Mouse (Mus musculus) ES-E14 (cell line): Measurements from ENCODE around the gene Pygm. TPM values are rescaled to one million over a fixed set of nuclear protein-coding genes. Genes with fewer than 3 reads are reported as not detected.

Experiments
- DNase-seq: peaks from one replicate; pipeline ENCODE4 v3.0.0-alpha.2; 2013; ENCODE audit warnings: low read depth, low spot score
- H3K27ac ChIP-seq: 2 replicates; pipeline ENCODE4 v1.5.1; 2012; ENCODE audit warnings: low read depth, mild to moderate bottlenecking, low read length, moderate library complexity, mixed read lengths; ENCODE audit not compliant: poor library complexity, insufficient read depth, severe bottlenecking
- H3K36me3 ChIP-seq: 2 replicates; pipeline ENCODE4 v1.6.1; 2012; ENCODE audit warnings: mild to moderate bottlenecking, low read length, moderate library complexity, mixed read lengths; ENCODE audit not compliant: control insufficient read depth, poor library complexity, insufficient read depth, severe bottlenecking
- H3K4me1 ChIP-seq, 2 experiments: fragments of 150-350 bp in 1 of 2; sonication (generic) in 1 of 2; 2 replicates each; pipeline ENCODE4 v1.6.1; 2012; ENCODE audit warnings: low read length in 2 of 2, mild to moderate bottlenecking in 1 of 2, mixed read lengths in 1 of 2; ENCODE audit not compliant: control insufficient read depth in 2 of 2, insufficient read depth in 2 of 2, poor library complexity in 1 of 2
- H3K4me3 ChIP-seq, 2 experiments: fragments of 150-350 bp in 1 of 2; sonication (generic) in 1 of 2; 2 replicates each; pipeline ENCODE4 v1.5.1; 2012; ENCODE audit warnings: low read length in 2 of 2, low read depth in 1 of 2, mild to moderate bottlenecking in 1 of 2, mixed read lengths in 1 of 2; ENCODE audit not compliant: insufficient read depth in 1 of 2, poor library complexity in 1 of 2, severe bottlenecking in 1 of 2
- H3K9ac ChIP-seq: 2 replicates; pipeline ENCODE4 v1.6.1; 2012; ENCODE audit warnings: low read depth, mild to moderate bottlenecking, low read length, mixed read lengths; ENCODE audit not compliant: poor library complexity, insufficient read depth, severe bottlenecking
- H3K9me3 ChIP-seq: fragments of 150-350 bp; sonication (generic); 2 replicates; pipeline ENCODE4 v1.6.1; 2012; ENCODE audit warnings: low read depth, mild to moderate bottlenecking, low read length; ENCODE audit not compliant: control insufficient read depth, insufficient read depth
- CHD2 ChIP-seq: IDR thresholded peaks from 2 replicates; pipeline ENCODE4 v1.6.1; 2014; ENCODE audit warnings: mild to moderate bottlenecking, low read depth, low read length, inconsistent platforms
- HCFC1 ChIP-seq: IDR thresholded peaks from 2 replicates; pipeline ENCODE4 v1.6.1; 2012; ENCODE audit warnings: low read length, inconsistent platforms, borderline replicate concordance; ENCODE audit not compliant: insufficient read depth
- MAFK ChIP-seq: IDR thresholded peaks from 2 replicates; pipeline ENCODE4 v1.6.1; 2014; ENCODE audit warnings: mild to moderate bottlenecking, low read depth, low read length, inconsistent platforms; ENCODE audit not compliant: insufficient read depth
- ZC3H11A ChIP-seq: IDR thresholded peaks from 2 replicates; pipeline ENCODE4 v1.6.1; 2012; ENCODE audit warnings: low read depth, mild to moderate bottlenecking, inconsistent platforms, low read length, borderline replicate concordance
- ZNF384 ChIP-seq: IDR thresholded peaks from 2 replicates; pipeline ENCODE4 v1.6.1; 2012; ENCODE audit warnings: low read depth, low read length, inconsistent platforms
- in situ Hi-C, 2 experiments: fragments of 600-800 bp; cut with MboI; formaldehyde crosslinking; loops; one replicate each; pipeline ENCODE4 v1.15.1; 2025; ENCODE audit warnings: low sequenced_read_pairs in 2 of 2, inconsistent platforms in 1 of 2; ENCODE audit not compliant: unreplicated experiment in 2 of 2
- total RNA-seq: library from RNA; depleted of rRNA; stranded (reverse); fragments of 300-350 nt; gene quantifications from 2 replicates; pipeline ENCODE4 v1.2.3, GENCODE M21; 2012

The Pygm gene
- total RNA-seq, 1 experiment: 4.6 TPM

- peak overlapping the region; percentile 7 to 14; a peak in 2 of 4 replicates for H3K4me3 ChIP-seq
- no peak for DNase-seq
- H3K36me3 ChIP-seq: peaks cover 2% of the 10 kb centered on the region; the same call in 1 of the 2 replicates
- H3K9ac ChIP-seq: peak overlapping the region; percentile 47; the same call in 1 of the 2 replicates
- H3K4me1 ChIP-seq: peaks cover 13 to 38% of the 10 kb centered on the region in 2 experiments
- no peak for TF ChIP-seq HCFC1
- no peak for TF ChIP-seq ZC3H11A
- TF ChIP-seq CHD2: no peak
- peak; percentile 91 for TF ChIP-seq MAFK
- peak overlapping the region; percentile 80 for H3K27ac ChIP-seq
- in situ Hi-C loops: no loop called here
- no peaks in the 10 kb centered on the region for H3K9me3 ChIP-seq
Observed at GRCm38 (mm10) chr19:6416894-6417761, 32.9 kb downstream of the Pygm start.

- peak; percentile 85 for DNase-seq
- TF ChIP-seq ZNF384 (no peak), MAFK (0 out of 2 replicates have a peak, but pooled peaks have one; percentile 5), ZC3H11A (0 out of 2 replicates have a peak, but pooled peaks have one; percentile 1), CHD2 (peak; percentile 82), HCFC1 (0 out of 2 replicates have a peak, but pooled peaks have one; percentile 58)
- Histone ChIP-seq H3K9ac (peak within 1 kb of the TSS; percentile 62; the same call in 1 of the 2 replicates), H3K9me3 (no peaks in the 10 kb centered on the region), H3K36me3 (peaks cover 2% of the 10 kb centered on the region; the same call in 1 of the 2 replicates), H3K27ac (peak within 1 kb of the TSS; percentile 80; the same call in 1 of the 2 replicates), H3K4me1 (peaks cover 9 to 38% of the 10 kb centered on the region in 2 experiments; a peak in 3 of 4 replicates), H3K4me3 (peak within 1 kb of the TSS; percentile 63 to 98)
- in situ Hi-C loops: no loop called here
Observed at GRCm38 (mm10) chr19:6418233-6418879, 34.2 kb downstream of the Pygm start, which contains the start of gene Nrxn2. TSS of gene Nrxn2 (plus strand) at chr19:6418731.

DNA sequence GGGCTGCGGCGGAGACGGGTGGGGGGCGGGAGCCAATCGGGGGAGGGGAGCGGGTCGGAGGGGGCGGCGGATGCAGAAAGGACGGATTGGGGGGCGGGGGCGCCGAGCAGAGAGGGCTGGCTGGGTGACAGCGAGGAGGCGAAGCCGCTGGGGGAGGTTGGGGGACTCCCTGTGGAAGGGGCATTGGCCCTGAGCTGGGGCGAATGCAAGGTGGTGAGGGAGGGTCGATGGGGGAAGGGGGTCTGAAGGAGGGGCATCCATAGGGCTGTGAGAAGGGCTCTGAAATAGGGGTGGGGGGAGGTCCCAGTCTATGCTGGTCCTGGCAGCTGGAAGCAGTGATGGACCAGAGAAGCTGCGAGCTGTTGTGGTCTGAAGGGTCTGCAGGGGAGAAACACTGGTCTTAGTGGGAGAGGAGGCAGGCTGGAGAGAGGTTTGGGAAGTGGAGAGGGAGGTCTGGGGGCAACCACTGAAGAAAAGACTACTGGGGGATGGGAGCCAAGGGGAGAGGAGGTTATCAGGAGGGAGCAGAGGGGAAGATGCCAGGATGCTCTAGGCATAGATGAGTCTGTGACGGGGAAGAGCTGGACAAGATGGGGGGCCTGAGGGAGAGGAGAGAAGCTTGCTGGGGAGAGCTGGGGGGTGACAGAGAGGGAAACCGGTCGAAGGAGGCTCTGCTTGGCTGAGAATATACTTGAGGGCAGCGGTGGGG is 34.9 kb downstream of the Pygm start:
- DNase-seq: no peak
- Histone ChIP-seq H3K9me3 (no peaks in the 10 kb centered on the region), H3K9ac (no peak overlapping the region), H3K4me3 (peak overlapping the region in 1 of 2 experiments; percentile 63; a peak in 3 of 4 replicates), H3K36me3 (peaks cover 2% of the 10 kb centered on the region; the same call in 1 of the 2 replicates), H3K27ac (no peak overlapping the region), H3K4me1 (peaks cover 8 to 36% of the 10 kb centered on the region in 2 experiments; a peak in 3 of 4 replicates)
- in situ Hi-C loops: no loop called here
- no peak for TF ChIP-seq ZNF384
- no peak for TF ChIP-seq CHD2
- no peak for TF ChIP-seq HCFC1
- no peak for TF ChIP-seq MAFK
- TF ChIP-seq ZC3H11A: no peak

DNA sequence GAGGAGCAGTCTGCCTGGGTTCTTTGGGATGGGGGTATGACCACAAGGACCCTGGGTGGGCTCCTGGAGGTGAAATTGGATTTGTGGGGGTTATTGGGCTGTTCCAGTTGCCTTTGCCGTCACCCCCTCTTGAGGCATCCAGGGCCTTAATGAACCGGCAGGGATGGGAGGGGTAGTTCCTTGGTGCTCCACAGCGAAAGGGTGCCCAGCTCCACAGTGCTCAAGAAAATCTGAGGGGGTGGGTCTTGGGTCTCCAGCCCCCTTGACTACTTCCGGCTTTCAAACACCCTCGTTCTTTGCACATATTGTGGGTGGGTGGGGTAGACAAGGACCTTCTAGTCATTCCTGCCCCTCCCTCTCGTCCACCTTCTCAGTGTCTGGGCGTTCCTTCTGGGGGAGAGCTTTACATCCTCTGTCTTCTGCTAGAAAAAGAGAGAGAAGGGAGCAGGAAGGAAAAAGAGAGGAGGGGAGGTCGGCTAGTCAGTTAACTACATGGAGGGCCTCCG is 35.7 kb downstream of the Pygm start:
- no peak overlapping the region for H3K9ac ChIP-seq
- TF ChIP-seq ZC3H11A: no peak
- no peak overlapping the region for H3K27ac ChIP-seq
- H3K4me3 ChIP-seq: no peak overlapping the region
- DNase-seq: no peak
- no peaks in the 10 kb centered on the region; the same call in 1 of the 2 replicates for H3K36me3 ChIP-seq
- H3K9me3 ChIP-seq: no peaks in the 10 kb centered on the region
- in situ Hi-C loops: no loop called here
- H3K4me1 ChIP-seq: peaks cover 7 to 32% of the 10 kb centered on the region in 2 experiments; a peak in 3 of 4 replicates
